Mouse (Mus musculus): Measurements from ENCODE around the gene Themis3.

DNA sequence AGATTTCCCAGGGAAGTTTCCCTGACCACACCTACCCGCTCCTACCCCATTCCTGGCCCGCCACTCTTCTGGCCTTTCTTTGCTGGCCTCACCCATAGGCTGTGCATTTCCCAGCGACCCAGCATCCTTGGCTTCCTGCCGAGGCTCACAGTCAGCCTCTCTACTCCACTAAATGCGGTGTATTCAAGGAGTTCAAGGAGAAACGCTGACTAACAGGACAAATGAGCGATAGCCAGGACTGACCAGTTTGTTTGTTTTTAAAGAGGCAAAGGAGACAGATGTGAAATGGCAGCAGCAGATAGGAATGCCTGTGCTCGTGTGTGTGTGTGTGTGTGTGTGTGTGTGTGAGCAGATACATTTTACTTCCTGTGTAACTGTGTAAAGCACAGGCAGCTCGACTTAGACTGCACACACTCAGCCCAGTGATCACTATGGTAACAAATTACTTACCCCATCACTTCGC is 84.2 kb downstream of the Themis3 start:
- TF ChIP-seq POLR2A (IDR thresholded peaks at IDR 0.05; ENCODE audit: insufficient read depth, low read depth, low read length) (no peak), CTCF (IDR thresholded peaks at IDR 0.05; ENCODE audit: insufficient read depth, low read depth, low read length) (no peak)

Data from olfactory bulb, adult 2 months (tissue).